Mouse (Mus musculus): ENCODE measurements around the gene Siae.

DNA sequence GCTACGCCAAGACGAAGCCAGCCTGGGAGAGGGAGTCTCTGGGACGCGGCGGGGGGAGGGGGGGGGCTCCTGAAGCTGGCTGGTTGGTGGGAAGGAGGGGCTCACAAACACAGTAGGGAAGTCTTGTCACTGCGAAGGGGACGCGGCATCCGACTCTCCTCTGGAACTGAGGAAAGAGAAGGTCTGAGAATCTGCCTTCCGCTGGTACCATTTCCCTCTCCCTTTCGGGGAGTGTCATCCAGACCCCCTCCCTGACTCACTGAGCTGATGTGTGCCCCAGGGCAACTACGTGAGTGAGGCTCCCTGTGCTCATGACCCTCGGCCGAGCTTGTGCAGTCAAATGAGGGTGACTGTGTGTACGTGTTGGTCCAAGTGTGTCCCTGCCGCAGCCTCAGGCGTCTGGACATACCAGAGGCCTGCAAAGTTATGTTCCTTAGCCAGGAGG, 10.3 kb upstream of the Siae start:
- TF ChIP-seq CTCF (IDR thresholded peaks at IDR 0.05; ENCODE audit: extremely low read depth, insufficient read length, insufficient replicate concordance, low read depth, low read length) (no peak), POLR2A (IDR thresholded peaks at IDR 0.05; ENCODE audit: low read depth, low read length) (no peak)
